Mouse (Mus musculus) limb, embryonic 12.5 days (tissue): Measurements from ENCODE around the gene Zbtb22. TPM values are rescaled to one million over a fixed set of nuclear protein-coding genes. Genes with fewer than 3 reads are reported as not detected.
"Not testable (repeated sequence)": the region's sequence is repeated elsewhere in the genome, so short reads cannot be mapped to it uniquely, and the experiment has no call there.

Experiments
- ATAC-seq: fragments of 200-750 bp; cut with Nextera tagmentation; 2 replicates; pipeline ENCODE4 v1.8.0; 2017; ENCODE audit warnings: low read depth, moderate TSS enrichment; ENCODE audit not compliant: insufficient number of reproducible peaks, insufficient read depth, low FRiP score, low TSS enrichment
- H3K27ac ChIP-seq: fragments of 300-500 bp; sonication (generic); 2 replicates; pipeline ENCODE4 v1.5.1; 2016; ENCODE audit warnings: mild to moderate bottlenecking, moderate library complexity
- H3K27me3 ChIP-seq: fragments of 300-500 bp; sonication (generic); 2 replicates; pipeline ENCODE4 v1.6.1; 2016; ENCODE audit warnings: mild to moderate bottlenecking, moderate library complexity
- H3K36me3 ChIP-seq: fragments of 300-500 bp; sonication (generic); 2 replicates; pipeline ENCODE4 v1.6.1; 2016; ENCODE audit warnings: mild to moderate bottlenecking, moderate library complexity
- H3K4me1 ChIP-seq: fragments of 300-500 bp; sonication (generic); replicated peaks from 2 replicates; pipeline ENCODE4 v1.6.1; 2016
- H3K4me2 ChIP-seq: fragments of 300-500 bp; sonication (generic); 2 replicates; pipeline ENCODE4 v1.6.1; 2016; ENCODE audit warnings: mild to moderate bottlenecking, moderate library complexity
- H3K4me3 ChIP-seq: fragments of 300-500 bp; sonication (generic); replicated peaks from 2 replicates; pipeline ENCODE4 v1.5.1; 2016; ENCODE audit warnings: mild to moderate bottlenecking
- H3K9ac ChIP-seq: fragments of 300-500 bp; sonication (generic); replicated peaks from 2 replicates; pipeline ENCODE4 v1.6.1; 2016; ENCODE audit warnings: mild to moderate bottlenecking, moderate library complexity
- H3K9me3 ChIP-seq: fragments of 300-500 bp; sonication (generic); 2 replicates; pipeline ENCODE4 v1.6.1; 2016; ENCODE audit warnings: mild to moderate bottlenecking, moderate library complexity
- WGBS: fragments of 180-500 bp; shearing (Covaris S2); methylation state at CpG from one replicate; pipeline ENCODE4 v1.1.7; 2016; 5-methylcytosine and 5-hydroxymethylcytosine counted together
- polyA plus RNA-seq: library from polyadenylated mRNA; unstranded; fragments of >200 nt; fragmentation: Nextera tagmentation; extraction: Ambion mirVana; gene quantifications from 2 replicates; pipeline ENCODE4 v1.2.1, GENCODE M21; 2016

The Zbtb22 gene
- polyA plus RNA-seq, 1 experiment from 2014 or later, result 22.4 TPM

GRCm38 (mm10) chr17:33904835-33905234 lies 10.9 kb upstream of the Zbtb22 start, which contains the start of gene Platr17:
Gene Platr17, plus strand, starts transcription at chr17:33905135.
- not testable (repeated sequence) for H3K4me1 ChIP-seq, H3K4me2 ChIP-seq, ATAC-seq, H3K9ac ChIP-seq, H3K9me3 ChIP-seq, H3K27ac ChIP-seq, H3K36me3 ChIP-seq, H3K4me3 ChIP-seq, H3K27me3 ChIP-seq
- WGBS, result 26% methylated on average over 3 of the region's 4 CpGs

GRCm38 (mm10) chr17:33908331-33909076 lies 7.2 kb upstream of the Zbtb22 start:
- ATAC-seq, result peak; percentile 8; the same call in 1 of the 2 replicates
- WGBS, result under 1% methylated on average over 44 of the region's 44 CpGs
- H3K4me1 ChIP-seq, result peaks cover 25% of the 10 kb centered on the region
- H3K9ac ChIP-seq, result peak overlapping the region; percentile 73
- peaks cover 30% of the 10 kb centered on the region for H3K36me3 ChIP-seq
- no peaks in the 10 kb centered on the region for H3K9me3 ChIP-seq
- no peaks in the 10 kb centered on the region for H3K27me3 ChIP-seq
- H3K4me2 ChIP-seq, result peak overlapping the region; percentile 94
- peak overlapping the region; percentile 91 for H3K27ac ChIP-seq
- peak overlapping the region; percentile 75 for H3K4me3 ChIP-seq

- H3K4me1 ChIP-seq, result peaks cover 29% of the 10 kb centered on the region
- H3K27ac ChIP-seq, result peak within 1 kb of the TSS; percentile 91
- H3K9me3 ChIP-seq, result no peaks in the 10 kb centered on the region
- peak within 1 kb of the TSS; percentile 94 for H3K4me2 ChIP-seq
- under 1% methylated on average over 68 of the region's 68 CpGs for WGBS
- H3K4me3 ChIP-seq, result peak within 1 kb of the TSS; percentile 75
- peak; percentile 96 for ATAC-seq
- peaks cover 38% of the 10 kb centered on the region for H3K36me3 ChIP-seq
- peak within 1 kb of the TSS; percentile 81 for H3K9ac ChIP-seq
- H3K27me3 ChIP-seq, result no peaks in the 10 kb centered on the region
These were observed 6.4 kb upstream of the Zbtb22 start, which contains the start of gene Daxx for GRCm38 (mm10) chr17:33909077-33909868. Gene Daxx, plus strand, starts transcription at chr17:33909414.

GRCm38 (mm10) chr17:33909869-33910250 lies 5.8 kb upstream of the Zbtb22 start:
- peaks cover 44% of the 10 kb centered on the region for H3K36me3 ChIP-seq
- WGBS, result 1% methylated on average over 14 of the region's 14 CpGs
- H3K4me3 ChIP-seq, result peak overlapping the region; percentile 75
- ATAC-seq, result no peak
- peak overlapping the region; percentile 91 for H3K27ac ChIP-seq
- peak overlapping the region; percentile 94 for H3K4me2 ChIP-seq
- H3K9ac ChIP-seq, result peak overlapping the region; percentile 81
- H3K4me1 ChIP-seq, result peaks cover 33% of the 10 kb centered on the region
- H3K27me3 ChIP-seq, result no peaks in the 10 kb centered on the region
- no peaks in the 10 kb centered on the region for H3K9me3 ChIP-seq

GRCm38 (mm10) chr17:33910346-33911051 lies 5.2 kb upstream of the Zbtb22 start:
- Histone ChIP-seq H3K9me3 (no peaks in the 10 kb centered on the region), H3K4me3 (peak overlapping the region; percentile 75), H3K9ac (peak overlapping the region; percentile 81), H3K27me3 (no peaks in the 10 kb centered on the region), H3K36me3 (peaks cover 47% of the 10 kb centered on the region), H3K27ac (peak overlapping the region; percentile 91; the same call in 1 of the 2 replicates), H3K4me1 (peaks cover 39% of the 10 kb centered on the region), H3K4me2 (peak overlapping the region; percentile 94)
- WGBS, result 54% methylated on average over 11 of the region's 11 CpGs
- no peak for ATAC-seq

GRCm38 (mm10) chr17:33911052-33911812 lies 4.5 kb upstream of the Zbtb22 start:
- Histone ChIP-seq H3K4me2 (no peak overlapping the region), H3K9me3 (no peaks in the 10 kb centered on the region), H3K4me3 (peak overlapping the region; percentile 6; the same call in 1 of the 2 replicates), H3K27me3 (no peaks in the 10 kb centered on the region), H3K9ac (no peak overlapping the region), H3K36me3 (peaks cover 47% of the 10 kb centered on the region), H3K4me1 (peaks cover 40% of the 10 kb centered on the region), H3K27ac (no peak overlapping the region)
- no peak for ATAC-seq
- WGBS, result 91% methylated on average over 31 of the region's 31 CpGs

GRCm38 (mm10) chr17:33911813-33912414 lies 3.8 kb upstream of the Zbtb22 start:
- no peaks in the 10 kb centered on the region for H3K9me3 ChIP-seq
- peak overlapping the region; percentile 6; the same call in 1 of the 2 replicates for H3K4me3 ChIP-seq
- H3K4me1 ChIP-seq, result peaks cover 46% of the 10 kb centered on the region
- 93% methylated on average over 28 of the region's 28 CpGs for WGBS
- no peak overlapping the region for H3K27ac ChIP-seq
- no peak overlapping the region for H3K4me2 ChIP-seq
- peaks cover 47% of the 10 kb centered on the region for H3K36me3 ChIP-seq
- no peaks in the 10 kb centered on the region for H3K27me3 ChIP-seq
- no peak for ATAC-seq
- no peak overlapping the region for H3K9ac ChIP-seq

GRCm38 (mm10) chr17:33913264-33913663 lies 2.4 kb upstream of the Zbtb22 start:
- Histone ChIP-seq H3K27ac (no peak overlapping the region), H3K4me2 (no peak overlapping the region), H3K4me1 (peaks cover 42% of the 10 kb centered on the region), H3K4me3 (no peak overlapping the region), H3K27me3 (no peaks in the 10 kb centered on the region), H3K9me3 (no peaks in the 10 kb centered on the region), H3K9ac (no peak overlapping the region), H3K36me3 (peaks cover 61% of the 10 kb centered on the region)
- WGBS, result 90% methylated on average over 10 of the region's 10 CpGs
- no peak for ATAC-seq

- no peak for ATAC-seq
- no peak overlapping the region for H3K4me3 ChIP-seq
- H3K9me3 ChIP-seq, result no peaks in the 10 kb centered on the region
These were observed 1.8 kb upstream of the Zbtb22 start for GRCm38 (mm10) chr17:33913905-33914304.

GRCm38 (mm10) chr17:33914969-33915391 lies 724 bp upstream of the Zbtb22 start:
- Histone ChIP-seq H3K36me3 (peaks cover 63% of the 10 kb centered on the region), H3K4me2 (peak overlapping the region; percentile 98), H3K27me3 (no peaks in the 10 kb centered on the region), H3K4me1 (peaks cover 55% of the 10 kb centered on the region), H3K9me3 (no peaks in the 10 kb centered on the region), H3K9ac (no peak overlapping the region; the same call in 1 of the 2 replicates), H3K27ac (no peak overlapping the region), H3K4me3 (peak overlapping the region; percentile 53)
- ATAC-seq, result no peak
- 78% methylated on average over 13 of the region's 13 CpGs for WGBS

More at GRCm38 (mm10) chr17:33913905-33914304, 1.8 kb upstream of the Zbtb22 start:
- H3K27me3 ChIP-seq, result no peaks in the 10 kb centered on the region
- peaks cover 63% of the 10 kb centered on the region for H3K36me3 ChIP-seq
- no peak overlapping the region for H3K27ac ChIP-seq
- peaks cover 46% of the 10 kb centered on the region for H3K4me1 ChIP-seq
- no peak overlapping the region for H3K9ac ChIP-seq
- 94% methylated on average over 8 of the region's 8 CpGs for WGBS
- H3K4me2 ChIP-seq, result no peak overlapping the region
